Mouse (Mus musculus) lung, postnatal 0 days (tissue): ENCODE data around the gene Vezt.

Source experiments
- CTCF ChIP-seq: IDR thresholded peaks from 2 replicates; pipeline ENCODE4 v1.5.1; 2016; ENCODE audit warnings: antibody characterized with exemption, mild to moderate bottlenecking
- EP300 ChIP-seq: IDR thresholded peaks from 2 replicates; pipeline ENCODE4 v1.6.1; 2016; ENCODE audit warnings: antibody characterized with exemption, mild to moderate bottlenecking, control low read depth

- no peak for TF ChIP-seq CTCF
- TF ChIP-seq EP300 = no peak
These were observed 41.6 kb upstream of the Vezt start for GRCm38 (mm10) chr10:94076966-94077825.
